Mouse (Mus musculus) cerebellum, adult 9-11 months (tissue): ENCODE data around the gene Igtp.
"Not testable (repeated sequence)": the region's sequence is repeated elsewhere in the genome, so short reads cannot be mapped to it uniquely, and the experiment has no call there.

Experiments used
- DNase-seq: peaks from one replicate; pipeline ENCODE4 v3.0.0; 2022

Gene Igtp

DNA sequence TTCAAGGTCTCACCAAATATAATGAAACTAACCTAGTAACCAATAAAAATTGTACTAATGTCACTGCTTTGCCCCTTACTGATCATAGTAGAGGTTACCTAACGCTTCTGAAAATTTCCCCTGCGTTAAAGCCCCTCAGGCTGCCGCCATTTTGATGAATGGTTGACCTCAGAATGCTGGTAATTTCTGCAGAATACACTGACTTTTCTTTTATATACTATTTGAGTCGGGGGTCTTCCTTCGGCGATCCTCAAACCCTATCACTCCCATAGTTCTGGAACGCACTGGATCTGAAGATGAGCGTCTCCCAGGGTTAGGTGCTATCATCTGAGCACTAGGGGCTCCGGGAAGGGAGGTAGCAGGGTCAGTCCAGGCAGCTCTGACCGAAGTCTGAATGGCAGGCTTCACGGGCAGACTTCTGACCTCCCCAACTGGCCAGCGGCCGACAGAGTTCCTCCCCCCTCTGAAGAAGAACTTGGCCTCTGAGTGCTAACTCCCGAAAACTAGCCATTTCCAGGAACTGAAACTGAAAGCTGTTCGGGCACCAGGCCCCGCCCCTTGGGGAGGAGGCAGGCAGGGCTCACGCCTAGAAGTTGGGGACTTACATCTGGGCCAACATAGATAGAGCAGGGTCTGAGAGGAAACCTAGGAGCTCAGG lies 15.2 kb downstream of the Igtp start:
- no peak for DNase-seq

DNA sequence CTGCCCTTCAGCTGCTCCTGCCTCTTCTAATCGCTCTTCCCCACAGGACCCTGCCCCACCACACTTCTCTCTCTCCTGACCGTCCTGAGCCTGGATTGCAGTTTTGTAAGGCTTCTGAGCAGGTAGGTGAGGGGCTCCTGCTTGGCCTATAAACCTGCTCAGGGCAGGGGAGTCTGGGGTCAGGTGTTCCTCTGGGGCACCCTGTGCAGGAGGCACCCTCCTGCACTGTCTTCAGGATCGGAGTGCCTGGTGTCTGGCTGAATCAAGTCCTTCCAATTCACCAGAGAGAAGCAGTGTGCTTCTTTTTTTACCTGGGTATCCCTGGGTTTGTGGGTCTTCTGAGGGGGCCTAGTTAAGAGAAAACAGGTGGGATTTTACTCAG lies 15.7 kb downstream of the Igtp start:
- DNase-seq = not testable (repeated sequence)

DNA sequence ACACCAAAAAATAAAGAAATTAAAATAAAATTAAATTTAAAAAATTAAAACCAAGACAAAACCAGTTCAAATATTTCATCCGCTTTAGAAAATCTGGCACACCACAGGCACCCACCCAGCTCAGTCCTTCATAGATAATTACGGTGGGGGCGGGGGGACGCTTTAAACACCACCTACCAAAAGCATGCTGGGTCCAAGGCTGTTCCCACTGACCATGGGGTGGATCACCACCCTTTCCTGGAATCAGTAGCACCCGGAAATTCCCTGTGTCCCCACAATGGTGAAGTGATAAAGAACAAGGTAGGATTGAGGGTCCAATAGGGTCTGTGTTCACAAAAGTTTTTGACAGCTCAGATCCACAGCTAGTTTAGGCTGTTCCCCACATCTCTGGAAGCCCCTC lies 16.5 kb downstream of the Igtp start:
- DNase-seq = no peak

DNA sequence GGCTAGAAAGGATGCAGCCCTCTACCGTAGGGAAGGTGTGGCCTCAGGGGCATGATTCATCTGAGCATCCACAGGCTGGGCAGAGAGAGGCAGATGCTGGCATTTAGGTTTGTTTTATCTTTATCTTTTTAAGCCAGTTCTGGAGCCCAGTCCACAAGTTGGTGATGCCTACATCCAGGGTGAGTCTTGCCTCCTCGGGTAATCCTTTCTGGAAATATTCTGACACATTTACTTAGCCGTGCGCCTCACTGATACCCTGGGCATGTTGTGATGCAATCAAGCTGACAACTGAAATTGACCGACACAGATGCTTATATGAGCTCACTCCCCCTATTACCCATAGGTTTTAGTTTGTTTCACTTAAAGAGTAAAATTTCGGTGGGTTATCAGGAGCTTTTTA lies 17.5 kb downstream of the Igtp start:
- DNase-seq = no peak

DNA sequence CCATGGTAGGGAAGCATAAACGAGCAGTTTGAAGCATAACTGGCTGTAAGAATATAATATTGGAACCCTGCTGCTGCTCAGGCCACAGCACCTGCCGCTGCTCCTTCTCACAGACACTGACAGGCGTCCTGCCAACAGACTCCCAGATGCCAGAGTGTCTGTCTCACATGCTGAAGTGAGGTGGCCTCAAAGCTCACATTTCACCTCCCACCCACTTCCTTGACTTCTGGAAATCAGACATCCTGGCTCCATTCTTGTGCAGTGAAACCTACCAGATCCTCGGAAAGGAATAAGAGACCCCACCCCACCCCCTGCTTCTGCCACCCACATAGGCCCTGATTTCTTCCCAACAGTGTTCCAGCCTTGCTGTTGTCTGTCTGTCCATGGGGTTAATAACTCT lies 24.4 kb downstream of the Igtp start:
- no peak for DNase-seq

DNA sequence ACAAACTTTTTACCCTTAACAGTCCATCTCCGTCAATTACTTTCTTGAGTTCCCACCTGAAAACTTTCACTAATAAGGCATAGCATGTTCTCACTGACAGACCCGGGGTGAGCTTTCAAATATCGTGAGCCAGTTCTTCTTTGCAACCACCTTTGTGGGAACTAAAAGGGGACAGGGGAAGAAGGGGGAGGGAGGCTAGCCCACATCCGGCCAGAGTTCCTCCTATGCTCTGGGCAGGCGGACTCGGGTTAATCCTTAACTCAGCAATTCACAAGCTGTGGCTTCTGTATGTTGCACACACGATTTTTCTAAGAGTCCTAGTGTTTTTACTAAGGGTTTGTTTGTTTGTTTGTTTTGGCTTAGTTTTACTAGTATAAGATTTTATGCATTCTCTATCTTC lies 25.0 kb downstream of the Igtp start:
- no peak for DNase-seq

DNA sequence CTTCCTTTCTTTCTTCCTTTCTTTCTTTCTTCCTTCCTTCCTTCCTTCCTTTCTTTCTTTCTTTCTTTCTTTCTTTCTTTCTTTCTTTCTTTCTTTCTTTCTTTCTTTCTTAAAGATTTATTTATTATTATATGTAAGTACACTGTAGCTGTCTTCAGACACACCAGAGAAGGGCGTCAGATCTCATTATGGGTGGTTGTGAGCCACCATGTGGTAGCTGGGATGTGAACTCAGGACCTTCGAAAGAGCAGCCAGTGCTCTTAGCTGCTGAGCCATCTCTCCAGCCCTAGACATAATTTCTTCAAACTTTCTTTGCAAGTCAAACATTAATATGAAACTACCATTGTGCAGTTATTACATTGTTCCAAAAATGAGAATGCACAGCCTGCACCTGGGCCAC lies 25.5 kb downstream of the Igtp start:
- not testable (repeated sequence) for DNase-seq

DNA sequence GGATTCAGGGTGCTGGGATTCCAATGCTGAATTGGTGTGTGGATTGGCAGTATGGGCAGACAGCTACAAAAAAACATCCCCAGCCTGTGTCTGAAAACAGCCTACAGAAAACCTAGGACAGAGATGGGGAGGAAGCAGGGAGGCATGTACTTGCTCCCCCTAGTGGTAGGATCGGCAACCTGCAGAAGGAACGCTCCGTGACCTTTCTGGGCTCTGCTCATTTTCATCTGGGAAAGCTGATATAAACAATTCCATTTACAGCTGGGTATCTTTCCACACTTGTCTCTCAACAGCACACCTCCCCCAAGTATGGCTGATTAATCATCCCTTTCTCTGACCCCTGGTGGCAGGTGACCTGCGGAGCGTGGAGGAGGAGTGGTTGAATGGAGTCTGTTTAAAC lies 26.3 kb downstream of the Igtp start:
- DNase-seq = peak; percentile 37

DNA sequence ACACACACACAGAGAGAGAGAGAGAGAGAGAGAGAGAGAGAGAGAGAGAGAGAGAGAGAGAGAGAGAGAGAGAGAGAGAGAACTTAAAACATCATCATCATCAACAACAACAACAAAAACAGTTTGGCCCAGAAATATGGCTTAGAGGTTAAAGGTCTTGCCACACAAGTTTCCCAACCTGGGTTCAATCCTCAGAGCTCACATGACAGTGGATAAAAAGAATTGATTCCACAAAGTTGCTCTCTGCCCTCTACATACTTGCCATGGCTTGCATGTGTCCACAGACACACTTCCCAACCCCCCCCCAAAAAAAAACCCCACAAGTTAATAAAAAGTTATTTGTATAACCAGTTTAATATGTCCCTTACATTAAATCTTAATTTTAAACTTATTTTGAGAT lies 27.1 kb downstream of the Igtp start:
- DNase-seq = no peak

DNA sequence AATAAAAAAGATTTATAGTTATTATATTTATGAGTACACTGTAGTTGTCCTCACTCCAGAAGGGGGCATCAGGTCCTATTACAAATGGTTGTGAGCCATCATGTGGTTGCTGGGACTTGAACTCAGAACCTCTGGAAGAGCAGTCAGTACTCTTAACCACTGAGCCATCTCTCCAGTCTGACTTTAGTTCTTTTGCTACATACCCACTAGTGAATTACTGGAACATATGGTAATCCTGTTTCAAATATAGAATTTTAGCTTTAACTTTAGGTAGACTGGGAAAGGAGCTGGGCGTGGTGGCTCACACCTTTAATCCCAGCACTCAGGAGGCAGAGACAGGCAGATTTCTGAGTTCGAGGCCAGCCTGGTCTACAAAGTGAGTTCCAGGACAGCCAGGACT lies 28.7 kb downstream of the Igtp start:
- DNase-seq = not testable (repeated sequence)

DNA sequence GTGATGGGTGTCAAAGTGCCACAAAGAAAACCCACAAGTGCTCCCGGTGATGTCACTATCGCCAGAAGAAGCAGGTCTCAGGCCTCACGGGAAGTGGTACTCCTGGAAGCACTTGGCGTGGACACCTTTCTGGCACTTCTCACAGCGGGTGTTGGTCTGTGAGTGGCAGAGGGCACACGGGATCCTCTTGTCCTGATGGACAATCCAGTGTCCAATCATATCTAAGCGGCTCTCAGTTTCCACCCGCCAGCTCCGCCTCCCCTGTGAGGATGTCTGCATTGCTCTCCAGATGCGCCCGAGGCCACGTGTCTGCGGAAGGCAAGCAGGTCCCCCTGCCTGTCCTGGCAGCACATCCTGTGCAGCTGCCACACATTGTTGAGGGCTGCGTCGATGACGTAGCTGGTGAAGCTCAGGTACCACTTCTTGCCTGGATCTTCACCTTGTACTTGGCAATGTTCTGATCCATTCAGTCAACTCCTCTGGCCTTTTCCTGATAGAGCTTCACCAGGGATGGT lies 31.1 kb downstream of the Igtp start:
- no peak for DNase-seq

DNA sequence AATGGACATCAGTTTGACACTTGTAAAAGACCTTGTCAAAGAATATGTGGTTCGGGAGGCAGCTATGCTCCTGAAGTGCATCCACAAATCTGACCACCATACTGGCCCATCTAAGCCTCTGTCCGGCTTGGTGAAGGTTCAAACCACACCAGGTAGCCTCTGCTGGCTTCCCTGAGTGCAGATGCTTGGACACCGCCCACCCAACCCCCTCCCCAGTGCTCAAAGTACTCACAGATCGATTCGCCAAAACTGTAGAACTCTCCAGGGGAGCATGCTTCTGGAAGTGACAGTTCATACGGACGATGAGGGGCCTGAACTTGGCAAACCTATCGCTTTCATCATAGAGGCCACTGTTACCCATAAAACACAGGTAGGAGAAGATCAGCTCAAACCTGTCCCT lies 31.8 kb downstream of the Igtp start:
- DNase-seq = no peak

DNA sequence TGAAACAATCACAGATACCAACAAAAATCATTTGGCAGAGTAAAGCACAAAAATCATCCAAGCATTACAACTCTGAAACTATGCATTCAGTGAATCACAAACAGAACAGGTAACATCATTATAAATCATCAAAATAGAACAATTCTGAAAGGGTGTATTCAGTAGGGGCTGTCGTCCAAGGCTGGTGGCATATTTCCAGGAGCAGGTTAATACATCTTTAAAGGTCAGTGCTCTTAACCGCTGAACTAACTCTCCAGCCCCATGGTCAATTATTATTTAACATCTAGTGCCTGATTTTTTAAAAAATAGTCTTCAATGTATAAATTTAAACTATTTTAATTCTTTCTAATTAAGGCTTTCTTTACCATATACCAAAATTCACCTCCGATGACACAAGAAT lies 35.2 kb downstream of the Igtp start:
- DNase-seq = not testable (repeated sequence)

DNA sequence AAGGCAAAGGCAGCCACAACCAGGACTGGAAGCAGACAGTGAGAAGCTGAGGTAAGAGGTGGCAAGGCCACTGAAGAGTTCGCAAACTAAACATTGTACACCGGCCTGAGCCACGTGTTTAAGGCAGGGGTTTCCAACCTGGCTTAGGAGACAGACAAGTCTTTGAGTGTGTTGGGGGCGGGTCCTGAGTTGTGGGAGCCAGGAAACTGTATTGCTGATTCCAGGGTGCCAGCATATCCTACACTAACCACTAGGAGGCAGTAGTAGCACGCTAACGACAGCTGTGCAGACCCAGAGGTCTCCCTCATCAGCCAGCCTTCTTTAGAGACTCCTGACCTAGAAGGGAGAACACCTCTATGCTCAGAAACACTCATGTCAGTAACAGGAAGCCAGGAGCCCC lies 35.8 kb downstream of the Igtp start:
- no peak for DNase-seq

DNA sequence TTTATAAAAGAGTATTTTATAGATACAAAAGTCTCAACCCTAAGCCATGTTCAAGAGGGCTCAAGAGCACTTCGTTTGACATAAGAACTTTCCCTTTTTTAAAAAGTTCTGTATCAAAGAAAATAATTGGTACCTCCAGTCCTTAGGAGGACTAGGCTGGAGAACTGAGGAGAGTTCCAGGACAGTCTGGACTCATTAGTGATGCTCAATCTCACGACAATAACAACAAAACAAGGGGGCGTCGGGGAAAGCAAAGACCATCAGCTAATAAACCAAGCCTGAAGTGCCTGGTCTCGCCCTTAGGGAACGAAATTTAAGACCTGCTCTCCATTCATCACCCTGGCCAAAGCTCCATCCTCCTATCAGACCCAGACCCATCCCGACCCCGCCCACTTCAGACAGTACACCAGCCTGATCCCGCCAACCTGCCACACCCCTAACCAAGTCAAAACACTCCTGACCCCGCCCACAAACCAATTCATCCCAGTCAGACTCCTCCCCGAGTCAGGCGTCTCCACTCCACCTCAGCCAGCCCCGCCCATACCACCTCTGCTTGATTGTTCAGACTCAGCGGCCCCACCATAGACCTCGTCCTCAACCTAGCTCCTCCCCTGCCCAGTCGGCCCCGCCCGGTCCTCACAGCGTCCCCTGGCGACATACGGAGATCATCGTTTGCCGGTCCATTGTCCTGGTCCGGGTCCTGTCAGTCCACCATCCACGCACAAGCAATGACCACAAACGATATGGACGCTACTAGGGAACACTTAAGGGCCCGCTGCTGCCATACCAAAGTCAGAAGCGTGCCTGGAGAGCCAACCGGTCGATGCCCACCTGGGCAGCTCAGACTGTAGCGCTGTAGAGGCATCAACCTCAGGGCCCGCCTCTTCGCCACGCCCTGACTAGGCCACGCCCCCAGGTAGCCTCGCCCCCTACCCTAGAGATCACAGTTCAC lies 39.8 kb downstream of the Igtp start:
- no peak for DNase-seq

DNA sequence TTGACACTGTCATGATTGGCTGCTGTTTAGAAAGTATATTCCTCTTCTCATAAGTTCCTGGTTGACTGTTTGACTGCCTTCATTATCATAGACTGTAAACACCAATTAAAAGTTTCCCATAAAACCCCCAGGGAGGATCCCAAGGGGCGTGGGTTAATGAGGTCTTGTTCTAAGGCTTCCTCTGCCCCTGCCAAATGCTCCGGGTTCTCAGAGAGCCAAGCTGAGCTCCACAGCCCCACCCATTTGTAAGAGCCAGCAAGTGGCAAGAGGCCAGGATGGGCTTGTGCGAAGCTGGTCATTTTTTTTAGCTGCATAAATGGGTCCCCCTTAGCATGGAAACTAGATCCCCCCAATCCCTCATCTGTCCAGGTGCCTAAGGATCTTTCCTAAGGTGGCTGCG lies 47.9 kb downstream of the Igtp start:
- DNase-seq = no peak

DNA sequence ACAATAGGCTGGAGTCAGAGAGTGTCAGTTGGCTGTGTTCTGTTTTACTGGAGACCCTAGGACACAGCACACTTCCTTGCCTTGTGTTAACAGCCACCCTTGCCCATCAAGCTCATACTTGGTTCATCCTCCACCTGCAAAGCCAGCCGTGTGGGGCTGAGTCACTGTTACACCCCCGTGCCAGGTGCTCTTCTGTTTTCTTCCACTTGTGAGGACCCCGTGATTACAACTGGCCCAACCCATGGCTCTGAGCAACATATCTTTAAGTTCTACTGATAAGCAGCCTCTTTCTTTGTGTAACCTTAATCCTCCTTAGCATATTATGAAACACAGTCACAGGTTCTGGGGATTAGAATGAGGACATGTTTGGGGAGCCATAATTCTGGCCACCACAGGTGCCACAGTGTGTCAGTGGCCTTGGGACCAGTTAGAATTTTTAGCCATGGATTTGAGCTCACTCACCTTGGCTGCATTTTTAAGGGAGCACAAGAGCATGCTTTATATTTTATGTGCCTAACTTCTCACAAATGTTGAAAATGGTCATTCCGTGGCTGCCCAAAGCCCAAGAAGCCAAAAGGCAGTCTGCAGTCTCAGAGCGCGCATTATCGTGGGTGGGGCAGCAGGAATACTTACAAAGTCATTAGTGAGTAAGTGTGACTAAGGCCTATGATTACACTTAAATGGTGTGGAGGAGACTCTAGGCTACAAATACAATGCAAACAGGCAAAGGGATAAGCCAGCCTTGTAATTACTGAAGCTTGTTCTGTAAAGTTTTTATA lies 50.0 kb downstream of the Igtp start:
- no peak for DNase-seq

DNA sequence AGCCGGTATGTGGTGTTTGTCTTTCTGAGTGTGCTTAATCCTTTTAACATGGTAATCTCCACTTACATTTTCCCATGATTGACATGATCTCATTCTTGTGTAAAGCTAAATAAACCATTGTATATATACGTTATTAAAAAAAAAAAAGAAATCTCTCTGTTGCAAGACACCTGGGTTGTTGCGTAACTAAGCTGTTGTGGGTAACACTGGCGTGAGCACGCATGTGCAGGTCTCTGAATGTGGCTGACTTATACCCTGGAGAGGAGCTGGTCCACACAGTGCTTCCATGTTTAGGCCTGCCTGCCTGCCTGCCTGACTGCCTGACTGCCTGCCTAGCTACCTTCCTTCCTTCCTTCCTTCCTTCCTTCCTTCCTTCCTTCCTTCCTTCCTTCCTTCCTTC lies 51.2 kb downstream of the Igtp start:
- no peak for DNase-seq

DNA sequence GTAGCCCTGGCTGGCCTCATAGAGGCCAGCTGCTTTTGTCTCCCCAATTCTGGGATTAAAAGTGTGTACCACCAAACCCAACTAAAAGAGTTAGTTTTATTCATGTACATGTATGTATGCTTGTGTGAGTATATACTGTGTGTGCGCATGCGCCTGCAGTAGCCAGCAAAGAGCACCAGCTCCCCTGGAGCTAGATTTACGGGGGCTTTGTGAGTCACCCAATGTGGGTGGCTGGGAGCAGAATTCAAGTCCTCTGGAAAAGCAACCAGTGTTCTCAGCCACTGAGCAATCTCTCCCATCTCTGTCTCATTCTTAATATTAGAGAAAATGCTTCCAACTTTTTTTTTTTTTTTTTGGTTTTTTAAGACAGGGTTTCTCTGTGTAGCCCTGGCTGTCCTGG lies 55.1 kb downstream of the Igtp start:
- no peak for DNase-seq
